Mouse (Mus musculus) right cerebral cortex, postnatal 10 days (tissue): ENCODE results near the gene B3gntl1.
"Not testable (repeated sequence)": the region's sequence is repeated elsewhere in the genome, so short reads cannot be mapped to it uniquely, and the experiment has no call there.

Experiments used
- DNase-seq, 2 experiments: peaks; one replicate each; pipeline ENCODE4 v3.0.0; 2021; ENCODE audit warnings: low spot score in 2 of 2

Gene B3gntl1

GRCm38 (mm10) chr11:121685491-121686001 lies 12.6 kb upstream of the B3gntl1 start:
- no peak for DNase-seq

- peak; percentile 50 to 67 for DNase-seq
These were observed 10.3 kb upstream of the B3gntl1 start for GRCm38 (mm10) chr11:121683243-121683642.

- no peak for DNase-seq
These were observed 7.8 kb upstream of the B3gntl1 start for GRCm38 (mm10) chr11:121680750-121681149.

GRCm38 (mm10) chr11:121679581-121679980 lies 6.6 kb upstream of the B3gntl1 start:
- DNase-seq, result no peak

- no peak for DNase-seq
These were observed 3.9 kb upstream of the B3gntl1 start for GRCm38 (mm10) chr11:121676836-121677235.

GRCm38 (mm10) chr11:121673629-121674028 lies 676 bp upstream of the B3gntl1 start:
- no peak for DNase-seq

- DNase-seq, result no peak
These were observed 502 bp downstream of the B3gntl1 start for GRCm38 (mm10) chr11:121672312-121672989.

GRCm38 (mm10) chr11:121670926-121671325 lies 2.0 kb downstream of the B3gntl1 start:
- no peak for DNase-seq

- DNase-seq, result no peak
These were observed 4.2 kb downstream of the B3gntl1 start for GRCm38 (mm10) chr11:121668776-121669175.

GRCm38 (mm10) chr11:121667541-121667940 lies 5.4 kb downstream of the B3gntl1 start:
- DNase-seq, result no peak

GRCm38 (mm10) chr11:121661116-121661515 lies 11.8 kb downstream of the B3gntl1 start:
- no peak for DNase-seq

GRCm38 (mm10) chr11:121660604-121661003 lies 12.3 kb downstream of the B3gntl1 start:
- not testable (repeated sequence) for DNase-seq

GRCm38 (mm10) chr11:121658151-121658550 lies 14.8 kb downstream of the B3gntl1 start:
- DNase-seq, result no peak

- peak in 1 of 2 experiments; percentile 9 for DNase-seq
These were observed 17.0 kb downstream of the B3gntl1 start for GRCm38 (mm10) chr11:121655807-121656511.

GRCm38 (mm10) chr11:121655166-121655806 lies 17.7 kb downstream of the B3gntl1 start:
- DNase-seq, result no peak

- peak in 1 of 2 experiments; percentile 22 for DNase-seq
These were observed 18.5 kb downstream of the B3gntl1 start for GRCm38 (mm10) chr11:121654406-121654945.

GRCm38 (mm10) chr11:121653631-121654030 lies 19.3 kb downstream of the B3gntl1 start:
- peak in 1 of 2 experiments; percentile 11 for DNase-seq

- DNase-seq, result peak; percentile 43 to 65
These were observed 20.2 kb downstream of the B3gntl1 start for GRCm38 (mm10) chr11:121652547-121653305.

- no peak for DNase-seq
These were observed 21.0 kb downstream of the B3gntl1 start for GRCm38 (mm10) chr11:121651983-121652382.

- DNase-seq, result no peak
These were observed 21.4 kb downstream of the B3gntl1 start for GRCm38 (mm10) chr11:121651556-121651955.

- DNase-seq, result no peak
These were observed 22.3 kb downstream of the B3gntl1 start for GRCm38 (mm10) chr11:121650668-121651067.
